Mouse (Mus musculus) embryonic facial prominence, embryonic 12.5 days (tissue): ENCODE measurements at regions not wholly inside any gene's neighbourhood (a gene's known extent, or its start where the extent isn't known, plus 50 kb on each side); places are given as distances from the start of the nearest gene placed in this dataset.

Experiments used
- ATAC-seq: fragments of 200-750 bp; cut with Nextera tagmentation; 2 replicates; pipeline ENCODE4 v1.8.0; 2017; ENCODE audit not compliant: insufficient number of reproducible peaks, insufficient read depth, low FRiP score, low TSS enrichment
- H3K27ac ChIP-seq: fragments of 300-500 bp; sonication (generic); 2 replicates; pipeline ENCODE4 v1.5.1; 2016; ENCODE audit warnings: mild to moderate bottlenecking
- H3K27me3 ChIP-seq: fragments of 300-500 bp; sonication (generic); 2 replicates; pipeline ENCODE4 v1.6.1; 2016; ENCODE audit warnings: mild to moderate bottlenecking, moderate library complexity
- H3K36me3 ChIP-seq: fragments of 300-500 bp; sonication (generic); 2 replicates; pipeline ENCODE4 v1.6.1; 2016; ENCODE audit warnings: mild to moderate bottlenecking
- H3K4me1 ChIP-seq: fragments of 300-500 bp; sonication (generic); 2 replicates; pipeline ENCODE4 v1.6.1; 2016
- H3K4me2 ChIP-seq: fragments of 300-500 bp; sonication (generic); replicated peaks from 2 replicates; pipeline ENCODE4 v1.6.1; 2016; ENCODE audit warnings: mild to moderate bottlenecking, moderate library complexity
- H3K4me3 ChIP-seq: fragments of 300-500 bp; sonication (generic); 2 replicates; pipeline ENCODE4 v1.5.1; 2016; ENCODE audit warnings: mild to moderate bottlenecking
- H3K9ac ChIP-seq: fragments of 300-500 bp; sonication (generic); 2 replicates; pipeline ENCODE4 v1.6.1; 2016; ENCODE audit warnings: mild to moderate bottlenecking, moderate library complexity
- H3K9me3 ChIP-seq: fragments of 300-500 bp; sonication (generic); 2 replicates; pipeline ENCODE4 v1.6.1; 2016; ENCODE audit warnings: mild to moderate bottlenecking, moderate library complexity
- WGBS: fragments of 180-500 bp; shearing (Covaris S2); methylation state at CpG from one replicate; pipeline ENCODE4 v1.1.7; 2016; 5-methylcytosine and 5-hydroxymethylcytosine counted together

GRCm38 (mm10) chr9:59096551-59097268 lies 60.5 kb upstream of the Neo1 start:
- Histone ChIP-seq H3K36me3 (no peaks in the 10 kb centered on the region), H3K9ac (no peak overlapping the region), H3K4me2 (no peak overlapping the region), H3K4me3 (no peak overlapping the region), H3K9me3 (no peaks in the 10 kb centered on the region), H3K4me1 (no peaks in the 10 kb centered on the region; the same call in 1 of the 2 replicates), H3K27me3 (no peaks in the 10 kb centered on the region), H3K27ac (no peak overlapping the region)
- no peak for ATAC-seq
- 47% methylated on average over 12 of the region's 12 CpGs for WGBS

GRCm38 (mm10) chr9:59095626-59096025 lies 59.4 kb upstream of the Neo1 start:
- Histone ChIP-seq H3K9ac (no peak overlapping the region), H3K27me3 (no peaks in the 10 kb centered on the region), H3K4me2 (no peak overlapping the region), H3K9me3 (no peaks in the 10 kb centered on the region), H3K4me1 (no peaks in the 10 kb centered on the region; the same call in 1 of the 2 replicates), H3K27ac (no peak overlapping the region), H3K36me3 (no peaks in the 10 kb centered on the region), H3K4me3 (no peak overlapping the region)
- 82% methylated on average over 7 of the region's 7 CpGs for WGBS
- ATAC-seq: no peak

GRCm38 (mm10) chr9:59094106-59094505 lies 57.9 kb upstream of the Neo1 start:
- no peak overlapping the region for H3K4me3 ChIP-seq
- H3K27ac ChIP-seq: no peak overlapping the region
- WGBS: 73% methylated on average over 4 of the region's 4 CpGs
- no peaks in the 10 kb centered on the region; the same call in 1 of the 2 replicates for H3K4me1 ChIP-seq
- H3K9ac ChIP-seq: no peak overlapping the region
- H3K27me3 ChIP-seq: no peaks in the 10 kb centered on the region
- no peaks in the 10 kb centered on the region for H3K9me3 ChIP-seq
- H3K36me3 ChIP-seq: no peaks in the 10 kb centered on the region
- no peak overlapping the region for H3K4me2 ChIP-seq
- no peak for ATAC-seq

DNA sequence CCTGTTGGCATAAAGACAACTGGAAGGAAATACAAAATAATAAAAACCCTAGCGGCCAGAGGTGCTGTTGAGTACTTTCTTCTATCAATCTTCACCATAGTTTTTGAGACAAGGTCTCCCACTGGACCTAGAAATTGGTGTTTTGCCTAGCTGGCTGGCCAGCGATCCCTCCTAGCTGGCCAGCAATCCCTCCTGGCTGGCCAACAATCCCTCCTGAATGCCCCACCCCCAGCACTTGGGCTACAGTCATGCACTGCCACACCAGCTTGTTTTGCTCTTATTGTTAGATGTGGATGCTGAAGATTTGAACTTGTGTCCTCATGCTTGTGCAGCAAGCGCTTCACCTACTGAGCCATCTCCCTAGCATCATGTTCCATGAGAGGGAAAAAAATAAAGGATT lies 54.9 kb upstream of the Neo1 start:
- Histone ChIP-seq H3K4me3 (no peak overlapping the region), H3K36me3 (no peaks in the 10 kb centered on the region), H3K4me1 (peaks cover 10% of the 10 kb centered on the region; the same call in 1 of the 2 replicates), H3K4me2 (no peak overlapping the region), H3K9ac (no peak overlapping the region), H3K27ac (no peak overlapping the region), H3K9me3 (no peaks in the 10 kb centered on the region), H3K27me3 (no peaks in the 10 kb centered on the region)
- WGBS: 98% methylated on average over 3 of the region's 3 CpGs
- no peak for ATAC-seq

- ATAC-seq: no peak
- no peaks in the 10 kb centered on the region for H3K36me3 ChIP-seq
- WGBS: 75% methylated on average over 3 of the region's 3 CpGs
- H3K9ac ChIP-seq: no peak overlapping the region
- H3K4me1 ChIP-seq: peaks cover 10% of the 10 kb centered on the region; the same call in 1 of the 2 replicates
- H3K27me3 ChIP-seq: no peaks in the 10 kb centered on the region
- no peak overlapping the region for H3K27ac ChIP-seq
- no peaks in the 10 kb centered on the region for H3K9me3 ChIP-seq
- no peak overlapping the region for H3K4me2 ChIP-seq
- no peak overlapping the region for H3K4me3 ChIP-seq
Observed at GRCm38 (mm10) chr9:59087704-59088103, 51.5 kb upstream of the Neo1 start.

DNA sequence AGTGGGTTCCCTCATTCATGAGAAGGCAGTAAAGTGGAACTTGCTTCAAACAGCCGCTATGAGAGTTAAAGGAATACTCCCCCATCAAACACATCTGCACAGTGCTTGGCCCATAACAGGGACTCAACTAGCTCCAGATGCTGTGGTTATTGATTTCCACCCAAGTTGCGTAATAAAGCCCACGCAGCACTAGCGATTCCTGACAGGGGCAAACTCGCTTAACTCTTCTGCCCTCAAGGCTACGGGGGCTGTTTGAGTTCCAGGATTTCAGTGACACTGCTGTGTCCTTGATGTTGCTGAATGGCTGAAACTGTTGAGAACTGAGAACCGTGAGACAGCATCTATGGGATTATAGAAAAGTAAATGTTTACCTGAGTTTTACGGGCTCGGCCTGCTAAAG lies 50.9 kb upstream of the Neo1 start:
- Histone ChIP-seq H3K36me3 (no peaks in the 10 kb centered on the region), H3K4me1 (peaks cover 10% of the 10 kb centered on the region; the same call in 1 of the 2 replicates), H3K27me3 (no peaks in the 10 kb centered on the region), H3K27ac (no peak overlapping the region), H3K9ac (no peak overlapping the region), H3K9me3 (no peaks in the 10 kb centered on the region), H3K4me2 (no peak overlapping the region), H3K4me3 (no peak overlapping the region)
- ATAC-seq: no peak
- WGBS: 45% methylated on average over 9 of the region's 9 CpGs

DNA sequence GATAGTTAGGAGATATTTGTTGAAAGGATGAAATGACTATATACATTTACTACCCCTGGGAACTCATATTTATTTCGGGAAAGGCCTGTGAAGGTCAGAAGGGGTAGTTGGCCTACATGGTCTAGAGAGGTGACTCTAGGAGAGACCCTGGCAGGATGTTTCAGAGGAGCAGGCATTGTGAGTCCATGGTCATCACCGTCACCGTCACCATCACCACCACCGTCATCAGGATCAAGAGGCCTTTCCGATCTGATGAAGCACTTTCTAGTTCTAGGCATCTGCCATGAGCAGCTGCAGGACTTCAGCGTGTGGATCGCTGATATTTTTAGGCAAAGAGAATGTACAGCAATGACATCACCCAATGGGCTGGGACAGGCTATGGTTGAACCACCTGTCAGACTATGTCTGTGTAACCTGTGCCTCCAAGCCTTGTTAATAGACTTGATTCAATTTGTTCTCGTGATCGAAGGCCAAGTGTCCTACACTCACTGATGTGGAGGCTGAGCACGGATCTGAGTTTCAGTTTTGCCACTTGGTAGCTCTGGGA lies 50.4 kb upstream of the Neo1 start:
- no peak for ATAC-seq
- H3K9me3 ChIP-seq: no peaks in the 10 kb centered on the region
- no peak overlapping the region for H3K4me3 ChIP-seq
- no peak overlapping the region for H3K27ac ChIP-seq
- no peaks in the 10 kb centered on the region for H3K36me3 ChIP-seq
- H3K27me3 ChIP-seq: no peaks in the 10 kb centered on the region
- H3K4me1 ChIP-seq: peaks cover 10% of the 10 kb centered on the region; the same call in 1 of the 2 replicates
- H3K4me2 ChIP-seq: no peak overlapping the region
- H3K9ac ChIP-seq: no peak overlapping the region
- WGBS: 88% methylated on average over 10 of the region's 10 CpGs
